Mouse (Mus musculus): ENCODE results near the gene Gm35315.
A peak's percentile ranks its signal among the peaks of the same experiment; 100 is the strongest.
"Not testable (repeated sequence)": the region's sequence is repeated elsewhere in the genome, so short reads cannot be mapped to it uniquely, and the experiment has no call there.

Gm35315 gene

GRCm38 (mm10) chr5:110094030-110094846 is at the start of gene Gm35315:
Gm35315 (minus strand) TSS chr5:110094420.
- peak; percentile 81 for DNase-seq (ENCODE audit: extremely low spot score, low spot score)

GRCm38 (mm10) chr5:110143007-110143406 is 48.8 kb upstream of the Gm35315 start:
- no peak for DNase-seq (ENCODE audit: extremely low spot score, low spot score)

DNA sequence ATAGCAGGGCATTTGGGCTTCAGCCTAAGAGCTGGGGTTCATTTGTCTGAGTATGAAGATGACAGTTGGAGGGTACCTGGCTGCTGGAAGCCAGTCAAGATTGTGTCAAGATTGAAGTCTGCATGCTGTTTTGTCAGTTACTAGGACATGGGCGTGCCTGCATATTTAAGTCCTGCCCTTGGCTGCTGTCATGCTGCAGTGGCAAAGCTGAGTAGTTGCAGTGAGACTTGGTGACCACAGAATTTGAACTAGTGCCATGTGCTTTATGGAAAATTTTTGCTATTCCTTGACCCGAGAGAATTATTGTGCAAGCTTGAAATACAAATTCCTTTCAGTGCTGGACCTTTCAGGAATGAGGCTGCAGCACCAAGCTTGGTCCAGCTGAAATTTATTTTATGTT is 48.1 kb upstream of the Gm35315 start:
- DNase-seq (ENCODE audit: extremely low spot score, low spot score): no peak

DNA sequence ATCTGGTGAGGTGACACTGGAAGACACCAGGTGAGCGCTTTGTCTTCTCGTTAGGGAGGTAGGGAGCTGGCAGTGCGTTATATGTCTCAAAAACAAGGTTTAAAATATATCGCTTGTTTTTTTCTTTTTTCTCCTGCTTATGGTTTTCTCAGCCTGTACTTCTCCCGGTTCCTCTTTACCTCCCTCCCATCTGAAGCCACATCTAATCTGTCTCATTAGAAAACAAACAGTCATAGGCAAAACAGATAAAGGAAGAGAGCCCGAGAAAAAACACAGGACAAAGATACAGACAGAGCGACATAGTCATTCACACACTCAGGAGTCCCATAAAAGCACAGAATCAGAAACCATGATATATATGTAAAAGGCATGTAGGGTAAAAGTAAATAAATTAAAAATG is 46.2 kb upstream of the Gm35315 start:
- DNase-seq (ENCODE audit: extremely low spot score, low spot score): no peak

GRCm38 (mm10) chr5:110139325-110139724 is 45.1 kb upstream of the Gm35315 start:
- no peak for DNase-seq (ENCODE audit: extremely low spot score, low spot score)

DNA sequence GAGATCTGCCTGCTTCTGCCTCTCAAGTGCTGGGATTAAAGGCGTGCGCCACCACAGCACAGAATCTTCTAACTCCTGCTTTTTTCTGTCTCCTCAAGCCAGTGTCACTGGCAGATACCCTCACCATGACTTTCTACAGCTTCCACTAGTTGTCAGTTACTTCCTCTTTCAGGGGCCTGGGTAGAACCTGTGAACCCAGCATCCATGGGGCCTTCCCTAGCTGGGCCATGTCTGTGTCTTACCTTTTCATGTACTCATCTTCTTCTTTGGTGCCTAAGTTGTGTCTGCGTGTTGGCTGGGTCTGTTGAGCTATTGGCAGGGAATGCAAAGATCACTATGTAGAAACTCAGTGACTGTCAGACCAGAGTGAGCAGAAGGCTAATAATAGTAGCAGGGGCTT is 43.6 kb upstream of the Gm35315 start:
- no peak for DNase-seq (ENCODE audit: extremely low spot score, low spot score)

- DNase-seq (ENCODE audit: extremely low spot score, low spot score): no peak
Observed at GRCm38 (mm10) chr5:110136087-110136464, 41.9 kb upstream of the Gm35315 start.

DNA sequence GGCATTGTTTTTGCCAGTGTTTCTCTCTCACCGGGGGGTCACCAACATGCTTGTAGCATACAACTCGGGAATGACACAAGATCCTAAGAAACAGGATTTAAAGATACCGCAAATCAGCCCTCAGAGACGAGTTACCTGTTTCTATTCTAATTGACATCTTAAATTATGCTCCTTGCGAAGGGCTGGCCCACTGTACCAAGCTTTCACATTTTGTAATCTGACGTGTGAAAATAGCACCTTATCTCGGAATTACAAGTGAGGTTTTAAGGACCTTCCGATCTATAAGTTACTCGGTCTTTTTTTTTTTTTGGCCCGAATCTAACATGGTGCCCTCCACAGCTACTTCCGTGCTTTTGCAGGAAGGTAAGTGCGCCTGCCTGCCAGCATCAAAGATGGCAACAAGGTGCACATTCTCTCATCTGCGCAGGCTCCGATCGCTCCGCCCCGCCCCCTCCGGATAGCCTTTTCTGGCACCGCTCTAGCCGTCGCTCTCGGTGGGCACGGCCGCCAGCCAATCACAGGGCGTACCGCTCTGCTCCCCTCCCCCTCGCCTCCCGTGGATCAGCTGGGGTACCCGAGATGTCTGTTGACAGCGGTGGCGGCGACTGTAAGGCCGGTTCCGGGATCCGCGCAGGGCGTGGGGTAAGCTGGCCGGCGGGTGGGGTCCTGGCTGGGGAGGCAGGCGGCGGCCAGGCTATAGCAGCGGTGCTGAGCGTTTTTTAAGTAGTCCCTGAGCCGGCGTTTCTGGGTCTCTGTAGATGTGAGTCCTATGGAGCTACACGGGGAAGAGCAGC is 41.3 kb upstream of the Gm35315 start, which contains the start of gene Chfr:
Chfr (plus strand) TSS at position 550 of the 794 bp plus-strand sequence.
- peak; percentile 98 for DNase-seq (ENCODE audit: extremely low spot score, low spot score)

- not testable (repeated sequence) for DNase-seq (ENCODE audit: extremely low spot score, low spot score)
Observed at GRCm38 (mm10) chr5:110122380-110122779, 28.2 kb upstream of the Gm35315 start.

DNA sequence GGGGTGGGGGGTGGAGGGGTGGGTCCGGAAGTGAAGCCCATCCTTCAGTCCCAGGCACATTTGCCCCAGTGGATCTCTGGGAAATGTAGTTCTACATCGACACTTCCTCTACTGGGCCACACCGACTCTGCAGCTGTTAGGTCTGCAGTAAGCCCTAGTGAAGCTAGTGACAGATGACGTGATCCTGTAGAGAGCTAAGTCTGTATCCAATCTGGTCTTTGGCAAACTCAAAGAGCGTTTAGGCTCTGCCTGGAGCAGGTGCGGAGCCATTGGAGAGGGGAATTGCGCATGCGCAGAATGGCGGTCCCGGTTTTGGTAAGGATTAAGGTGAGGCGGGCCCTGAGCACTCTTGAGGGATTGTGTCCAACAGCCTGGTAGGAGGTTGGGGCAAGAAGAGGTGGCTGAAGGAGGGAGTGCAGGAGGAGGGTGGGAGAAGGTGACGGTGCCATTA is 15.8 kb upstream of the Gm35315 start, which contains the start of gene Zfp605:
Zfp605 (plus strand) TSS at position 102 of the 451 bp plus-strand sequence.
- peak; percentile 89 for DNase-seq (ENCODE audit: extremely low spot score, low spot score)

DNA sequence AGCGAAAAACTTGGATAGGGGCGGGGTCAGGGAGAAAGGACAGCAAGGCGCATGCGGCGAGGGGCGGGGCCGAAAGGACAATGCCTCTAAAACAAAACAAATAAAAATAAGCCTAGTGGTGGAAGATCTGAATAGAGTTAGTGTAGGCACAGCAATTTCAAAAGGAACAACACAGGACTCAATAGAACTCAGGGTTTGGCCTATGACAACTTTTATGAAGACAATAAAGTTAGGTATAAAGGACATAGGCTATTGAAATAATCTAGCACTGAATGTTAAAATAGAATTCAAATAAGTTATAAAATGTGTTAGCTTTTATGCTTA is 14.0 kb upstream of the Gm35315 start:
- DNase-seq (ENCODE audit: extremely low spot score, low spot score): no peak

DNA sequence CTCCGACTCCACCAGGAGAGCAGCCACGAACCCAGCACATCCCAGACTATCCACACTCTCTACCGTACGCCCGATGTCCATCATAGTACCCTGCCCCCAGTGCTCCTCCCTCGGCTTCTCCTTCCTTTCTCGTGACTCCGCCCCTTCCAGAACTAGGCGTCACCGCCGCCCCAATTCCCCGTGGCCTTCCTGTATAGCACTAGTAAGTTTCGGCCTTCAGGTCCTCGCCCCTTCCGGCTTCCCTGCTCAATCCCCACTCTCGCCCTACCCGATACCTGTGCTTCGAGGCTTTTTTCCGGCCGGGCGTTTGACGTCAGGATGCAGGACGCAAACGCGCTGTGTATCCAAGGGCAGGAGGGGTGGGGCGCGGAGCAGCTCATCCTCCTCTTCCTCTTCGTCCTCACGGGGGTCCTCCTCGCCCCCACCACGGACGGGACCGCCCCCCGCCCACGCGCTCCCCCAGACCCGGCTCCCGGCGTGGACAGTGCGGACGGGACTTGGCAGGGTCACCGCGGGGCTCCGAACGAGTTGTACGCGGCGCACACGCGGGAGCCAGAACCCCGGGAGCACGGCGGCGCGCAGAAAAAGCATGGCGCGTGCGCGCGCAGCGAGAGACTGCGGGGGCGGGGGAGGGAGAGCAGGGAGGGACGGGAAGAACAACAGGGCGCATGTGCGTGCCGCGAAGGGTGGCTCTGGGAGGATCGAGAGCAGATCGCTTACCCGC is 13.5 kb upstream of the Gm35315 start, which contains the start of gene Gtpbp6:
Gtpbp6 (minus strand) TSS at position 617 of the 724 bp plus-strand sequence.
- DNase-seq (ENCODE audit: extremely low spot score, low spot score): peak; percentile 97

GRCm38 (mm10) chr5:110106901-110107564 is 12.8 kb upstream of the Gm35315 start:
- no peak for DNase-seq (ENCODE audit: extremely low spot score, low spot score)

- DNase-seq (ENCODE audit: extremely low spot score, low spot score): no peak
Observed at GRCm38 (mm10) chr5:110106140-110106871, 12.1 kb upstream of the Gm35315 start.

- no peak for DNase-seq (ENCODE audit: extremely low spot score, low spot score)
Observed at GRCm38 (mm10) chr5:110104616-110105380, 10.6 kb upstream of the Gm35315 start.

DNA sequence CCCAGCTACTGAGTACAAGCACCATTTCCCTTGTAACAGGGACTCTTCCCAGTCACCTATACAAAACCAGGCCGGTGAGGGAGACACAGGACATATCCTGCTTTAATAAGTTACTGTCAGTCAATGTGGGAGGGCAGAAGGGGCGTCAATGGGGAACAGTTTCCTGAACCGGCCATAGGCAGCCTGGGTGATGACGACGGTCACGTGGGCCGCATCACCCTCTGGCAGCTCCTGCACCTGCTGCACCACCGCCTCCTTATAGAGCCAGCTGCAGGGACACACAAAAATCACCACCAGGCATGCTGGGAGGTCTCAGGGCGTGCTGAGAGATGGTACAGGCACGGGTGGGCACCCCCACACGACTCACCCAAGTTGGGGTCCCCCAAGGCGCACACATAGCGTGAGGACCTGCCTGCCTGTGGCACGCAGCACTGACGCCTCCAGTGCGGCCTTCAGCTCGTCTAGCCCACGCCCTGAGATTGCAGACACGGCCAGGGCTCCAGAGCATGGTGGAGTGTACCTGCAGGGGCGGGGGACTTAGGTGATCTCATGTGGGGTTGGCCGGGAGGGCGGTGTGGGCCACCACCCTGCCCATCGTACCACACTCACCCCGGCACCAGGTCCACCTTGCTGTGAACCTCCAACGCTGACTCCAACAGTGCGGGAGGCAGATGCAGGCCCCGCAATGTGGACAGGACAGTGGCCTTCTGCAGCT is 9.8 kb upstream of the Gm35315 start:
- no peak for DNase-seq (ENCODE audit: extremely low spot score, low spot score)

DNA sequence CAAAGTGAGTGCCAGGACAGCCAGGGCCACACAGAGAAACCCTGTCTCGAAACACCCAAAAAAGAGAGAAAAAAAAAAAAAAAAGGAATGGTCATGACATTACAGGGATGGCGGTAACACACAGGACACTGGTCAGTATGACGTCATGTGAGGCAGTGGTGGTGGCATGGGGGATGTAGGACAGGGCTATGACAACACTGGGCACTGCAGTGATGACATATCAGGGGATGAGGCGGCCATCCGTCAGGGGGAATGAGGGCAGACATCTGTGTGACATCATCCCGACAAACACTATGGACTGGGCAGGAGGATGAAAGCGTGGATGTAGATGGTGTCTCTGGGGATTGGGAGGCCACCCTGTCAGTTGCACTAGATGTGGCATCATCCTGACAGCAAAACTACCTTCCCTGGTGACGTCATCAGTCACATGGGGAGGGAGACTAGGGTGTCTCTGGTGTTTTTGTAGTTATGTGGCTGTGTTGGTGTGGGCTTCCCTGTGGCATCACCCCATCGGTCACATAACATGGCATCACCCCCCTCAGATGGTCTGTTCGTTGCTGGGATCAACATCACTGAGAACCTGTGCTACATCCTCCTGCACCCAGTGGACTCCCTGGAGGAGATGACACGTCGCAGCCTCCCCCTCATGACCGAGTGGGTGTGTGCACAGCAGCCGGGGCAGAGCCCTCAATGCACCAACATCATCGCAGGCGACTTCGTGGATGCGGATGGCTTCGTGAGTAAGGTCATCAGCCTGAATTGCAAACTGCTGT is 8.8 kb upstream of the Gm35315 start:
- no peak for DNase-seq (ENCODE audit: extremely low spot score, low spot score)

- no peak for DNase-seq (ENCODE audit: extremely low spot score, low spot score)
Observed at GRCm38 (mm10) chr5:110102429-110102828, 8.2 kb upstream of the Gm35315 start.

Data from neural tube, embryonic 10.5 days (tissue).